Mouse (Mus musculus) stomach, postnatal 0 days (tissue): ENCODE data around the gene Ap3d1.
A peak's percentile ranks its signal among the peaks of the same experiment; 100 is the strongest.

ENCODE experiments used
- CTCF ChIP-seq: IDR thresholded peaks from 2 replicates; pipeline ENCODE4 v1.5.1; 2016; ENCODE audit warnings: antibody characterized with exemption, low read depth, mild to moderate bottlenecking, moderate library complexity
- EP300 ChIP-seq: optimal IDR thresholded peaks from 2 replicates; pipeline ENCODE3; 2016; ENCODE audit warnings: antibody characterized with exemption

- TF ChIP-seq CTCF: peak; percentile 73
- peak; percentile 85 for TF ChIP-seq EP300
These were observed 9.2 kb upstream of the Ap3d1 start for GRCm38 (mm10) chr10:80751188-80751832.
